Mouse (Mus musculus) megakaryocyte, embryonic 14.5 days (primary cell): ENCODE results near the gene Hils1.

Experiments
- FLI1 ChIP-seq: IDR thresholded peaks from 2 replicates; pipeline ENCODE4 v1.6.1; 2012; ENCODE audit warnings: low read length, inconsistent platforms, mixed read lengths
- GATA1 ChIP-seq: IDR thresholded peaks from 3 replicates; pipeline ENCODE4 v1.6.1; 2012; ENCODE audit warnings: mixed read lengths, low read length, inconsistent platforms, borderline replicate concordance

GRCm38 (mm10) chr11:94920996-94921401 lies 46.4 kb upstream of the Hils1 start:
- no peak for TF ChIP-seq GATA1
- no peak for TF ChIP-seq FLI1
